Mouse (Mus musculus): ENCODE results near the gene Nfic.

DNA sequence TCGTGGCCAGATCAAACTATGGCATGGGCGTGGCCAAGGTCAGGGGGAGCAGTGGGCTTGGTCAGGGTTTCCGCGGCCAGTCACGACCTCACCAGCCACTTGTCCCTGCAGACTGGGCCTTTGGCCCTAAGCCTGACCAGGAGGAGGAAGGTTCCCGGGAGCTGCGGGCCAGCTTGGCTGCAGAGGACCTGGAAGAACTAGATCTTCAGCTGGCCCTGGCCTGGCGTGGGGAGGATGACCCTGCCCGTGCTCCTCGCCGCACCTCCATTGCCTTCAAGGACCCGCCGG lies 64.8 kb downstream of the Nfic start:
- TF ChIP-seq CTCF (IDR thresholded peaks at IDR 0.05; ENCODE audit: low read depth, low read length) (no peak), POLR2A (IDR thresholded peaks at IDR 0.05; ENCODE audit: borderline replicate concordance, low read depth, low read length) (no peak)
